Mouse (Mus musculus) midbrain, embryonic 13.5 days (tissue): ENCODE results near the gene Tuba3b. TPM values are rescaled to one million over a fixed set of nuclear protein-coding genes. Genes with fewer than 3 reads are reported as not detected.

Source experiments
- ATAC-seq: fragments of 200-750 bp; cut with Nextera tagmentation; 2 replicates; pipeline ENCODE4 v1.8.0; 2017; ENCODE audit warnings: mild to moderate bottlenecking, moderate TSS enrichment, moderate library complexity
- H3K27ac ChIP-seq: fragments of 300-500 bp; sonication (generic); 2 replicates; pipeline ENCODE4 v1.5.1; 2015; ENCODE audit warnings: inconsistent platforms, mild to moderate bottlenecking, moderate library complexity
- H3K27me3 ChIP-seq: fragments of 300-500 bp; sonication (generic); 2 replicates; pipeline ENCODE4 v1.6.1; 2015; ENCODE audit warnings: mild to moderate bottlenecking, inconsistent platforms
- H3K36me3 ChIP-seq: fragments of 300-500 bp; sonication (generic); 2 replicates; pipeline ENCODE4 v1.6.1; 2015; ENCODE audit warnings: mild to moderate bottlenecking, inconsistent platforms
- H3K4me1 ChIP-seq: fragments of 300-500 bp; sonication (generic); replicated peaks from 2 replicates; pipeline ENCODE4 v1.6.1; 2015; ENCODE audit warnings: inconsistent platforms
- H3K4me2 ChIP-seq: fragments of 300-500 bp; sonication (generic); replicated peaks from 2 replicates; pipeline ENCODE4 v1.6.1; 2015; ENCODE audit warnings: moderate library complexity, mild to moderate bottlenecking, inconsistent platforms
- H3K4me3 ChIP-seq: fragments of 300-500 bp; sonication (generic); replicated peaks from 2 replicates; pipeline ENCODE4 v1.5.1; 2015; ENCODE audit warnings: mild to moderate bottlenecking, inconsistent platforms
- H3K9ac ChIP-seq: fragments of 300-500 bp; sonication (generic); replicated peaks from 2 replicates; pipeline ENCODE4 v1.6.1; 2015; ENCODE audit warnings: mild to moderate bottlenecking, inconsistent platforms
- H3K9me3 ChIP-seq: fragments of 300-500 bp; sonication (generic); 2 replicates; pipeline ENCODE4 v1.6.1; 2016; ENCODE audit warnings: mild to moderate bottlenecking, inconsistent platforms
- WGBS: fragments of 180-500 bp; shearing (Covaris S2); methylation state at CpG from one replicate; pipeline ENCODE4 v1.1.7; 2015; 5-methylcytosine and 5-hydroxymethylcytosine counted together
- polyA plus RNA-seq: library from polyadenylated mRNA; unstranded; fragments of >200 nt; fragmentation: Nextera tagmentation; extraction: Ambion mirVana; gene quantifications from 2 replicates; pipeline ENCODE4 v1.2.1, GENCODE M21; 2015

Tuba3b gene
- polyA plus RNA-seq, 1 experiment from 2014 or later, result not detected

GRCm38 (mm10) chr6:145653626-145654025 is 38.1 kb downstream of the Tuba3b start:
- Histone ChIP-seq H3K9me3 (no peaks in the 10 kb centered on the region), H3K9ac (no peak overlapping the region), H3K4me1 (peaks cover 14% of the 10 kb centered on the region), H3K4me3 (no peak overlapping the region), H3K36me3 (no peaks in the 10 kb centered on the region), H3K27me3 (no peaks in the 10 kb centered on the region), H3K4me2 (no peak overlapping the region), H3K27ac (peak overlapping the region; percentile 5; the same call in 1 of the 2 replicates)
- 73% methylated on average over 5 of the region's 5 CpGs for WGBS
- ATAC-seq, result peak; percentile 67; the same call in 1 of the 2 replicates

DNA sequence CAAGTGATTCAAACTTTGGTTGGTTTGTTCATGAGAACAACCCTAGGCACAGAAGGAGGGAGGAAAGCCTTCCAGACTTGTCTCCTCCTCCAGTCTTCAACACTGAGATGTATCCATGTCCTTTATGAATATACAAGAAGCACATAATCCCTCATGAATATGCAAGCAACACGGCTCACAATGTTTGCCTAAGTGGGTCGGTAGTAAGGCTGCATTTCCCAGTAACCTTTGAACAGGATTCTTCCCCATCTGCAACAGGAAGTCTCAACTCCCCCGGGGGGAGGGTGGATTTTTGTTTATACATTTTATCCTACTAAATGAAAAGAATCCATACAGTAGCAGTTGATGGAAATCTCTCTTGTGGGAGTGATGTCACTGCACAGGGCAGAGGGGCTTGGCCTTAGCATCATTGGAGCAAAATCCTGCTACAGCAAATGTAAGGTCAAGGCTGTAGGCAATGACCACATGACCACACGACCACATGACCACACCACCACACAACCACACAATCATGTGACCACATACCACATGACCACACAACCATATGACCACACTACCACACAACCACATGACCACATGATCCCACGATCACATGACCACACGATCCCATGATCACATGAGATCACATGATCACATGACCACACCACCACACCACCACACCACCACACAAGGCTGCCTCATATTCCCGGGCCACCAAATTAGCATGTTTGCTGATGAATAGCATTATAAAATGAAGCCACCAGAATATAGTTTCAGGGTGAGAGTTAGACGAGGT is 38.7 kb downstream of the Tuba3b start:
- Histone ChIP-seq H3K9ac (no peak overlapping the region), H3K27me3 (no peaks in the 10 kb centered on the region), H3K4me3 (no peak overlapping the region), H3K9me3 (no peaks in the 10 kb centered on the region), H3K4me1 (peaks cover 14% of the 10 kb centered on the region), H3K4me2 (no peak overlapping the region), H3K27ac (peak overlapping the region; percentile 5; the same call in 1 of the 2 replicates), H3K36me3 (no peaks in the 10 kb centered on the region)
- peak; percentile 77 for ATAC-seq
- 67% methylated on average over 8 of the region's 8 CpGs for WGBS

DNA sequence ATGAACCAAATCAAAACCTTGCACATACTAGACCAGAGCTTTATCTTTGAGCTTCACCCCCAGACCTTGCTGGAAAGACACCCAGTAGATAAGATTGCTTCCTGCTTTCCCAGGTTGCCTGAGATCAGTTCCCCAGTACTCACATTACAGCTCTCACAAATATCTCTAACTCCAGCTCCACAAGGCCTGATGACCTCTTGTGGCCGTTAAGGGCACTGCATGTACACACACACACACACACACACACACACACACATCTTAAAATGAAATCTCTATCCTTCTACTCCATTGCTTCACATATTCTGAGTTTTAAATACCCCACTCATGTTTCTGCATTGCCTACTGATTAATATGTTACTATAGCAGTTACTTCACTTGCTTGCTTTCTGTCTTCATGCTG is 40.1 kb downstream of the Tuba3b start:
- H3K27ac ChIP-seq, result no peak overlapping the region
- 81% methylated on average over 1 of the region's 1 CpGs for WGBS
- H3K4me2 ChIP-seq, result no peak overlapping the region
- no peak overlapping the region for H3K9ac ChIP-seq
- H3K27me3 ChIP-seq, result no peaks in the 10 kb centered on the region
- H3K9me3 ChIP-seq, result no peaks in the 10 kb centered on the region
- H3K4me3 ChIP-seq, result no peak overlapping the region
- no peaks in the 10 kb centered on the region for H3K36me3 ChIP-seq
- no peak for ATAC-seq
- H3K4me1 ChIP-seq, result peaks cover 14% of the 10 kb centered on the region

DNA sequence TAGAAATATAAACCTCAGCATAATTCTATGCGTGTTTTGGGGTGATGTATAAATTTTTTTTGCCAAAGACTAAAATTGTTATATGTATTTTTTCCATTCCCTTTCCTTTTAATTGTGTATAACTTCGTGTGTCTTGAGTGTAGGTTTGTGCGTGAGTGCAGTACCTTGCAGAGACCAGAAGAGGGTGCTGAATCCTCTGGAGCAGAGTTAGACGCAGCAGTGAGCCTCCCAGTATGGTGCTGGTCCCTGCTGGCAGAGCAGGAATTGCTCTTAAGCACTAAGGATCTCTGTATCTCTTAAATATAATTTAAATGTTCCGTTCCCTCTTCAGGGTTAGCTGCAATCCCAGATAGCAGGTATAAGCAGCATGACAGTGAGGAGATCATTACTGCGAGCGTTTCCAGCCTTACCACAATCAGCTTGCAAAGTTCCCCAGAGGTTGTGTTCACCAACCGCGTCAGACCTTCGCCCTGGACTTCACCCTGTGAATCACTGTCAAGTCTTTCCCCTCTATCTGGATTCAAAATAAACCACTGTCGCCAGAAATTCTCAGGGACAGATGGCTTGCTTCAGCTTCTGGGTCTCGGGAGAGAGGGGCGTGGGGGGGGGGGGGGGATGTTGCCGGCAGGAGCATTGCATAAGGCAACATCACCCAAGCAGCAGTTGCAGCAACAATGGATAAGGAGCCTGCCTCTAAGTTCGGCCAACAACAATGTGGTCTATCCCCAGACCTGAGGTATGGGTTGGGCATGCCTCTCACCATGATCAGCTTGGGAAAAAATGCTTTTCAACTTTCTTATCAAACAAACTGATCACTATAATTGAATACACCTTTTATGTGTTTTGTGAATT is 41.4 kb downstream of the Tuba3b start:
- ATAC-seq, result no peak
- no peak overlapping the region for H3K27ac ChIP-seq
- no peaks in the 10 kb centered on the region for H3K9me3 ChIP-seq
- H3K4me1 ChIP-seq, result peaks cover 14% of the 10 kb centered on the region
- 74% methylated on average over 15 of the region's 15 CpGs for WGBS
- no peaks in the 10 kb centered on the region for H3K27me3 ChIP-seq
- H3K36me3 ChIP-seq, result no peaks in the 10 kb centered on the region
- no peak overlapping the region for H3K4me3 ChIP-seq
- no peak overlapping the region for H3K9ac ChIP-seq
- no peak overlapping the region for H3K4me2 ChIP-seq

DNA sequence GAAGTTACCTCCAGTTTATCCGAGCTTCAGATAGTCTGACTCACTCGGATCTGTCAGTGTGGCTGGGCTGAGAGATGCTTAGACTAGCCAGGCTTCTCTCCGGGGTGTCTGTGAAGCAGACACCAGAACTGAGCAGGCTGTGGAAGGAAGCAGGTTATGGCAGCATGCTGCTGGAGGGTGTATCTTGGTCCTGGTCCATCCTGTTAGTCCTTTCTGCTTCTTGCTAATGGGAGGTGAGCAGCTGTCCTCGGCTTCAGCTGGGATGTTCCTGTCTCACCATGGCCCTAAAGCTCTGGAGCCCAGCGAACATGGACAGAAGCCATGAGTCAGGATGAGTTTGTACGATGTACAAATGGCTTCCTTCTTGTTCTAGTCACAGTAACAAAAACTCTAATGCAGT is 43.6 kb downstream of the Tuba3b start:
- Histone ChIP-seq H3K4me3 (no peak overlapping the region), H3K36me3 (no peaks in the 10 kb centered on the region), H3K4me1 (peaks cover 12% of the 10 kb centered on the region), H3K4me2 (no peak overlapping the region), H3K9ac (no peak overlapping the region), H3K9me3 (no peaks in the 10 kb centered on the region), H3K27me3 (no peaks in the 10 kb centered on the region), H3K27ac (no peak overlapping the region)
- WGBS, result 81% methylated on average over 6 of the region's 6 CpGs
- ATAC-seq, result no peak

DNA sequence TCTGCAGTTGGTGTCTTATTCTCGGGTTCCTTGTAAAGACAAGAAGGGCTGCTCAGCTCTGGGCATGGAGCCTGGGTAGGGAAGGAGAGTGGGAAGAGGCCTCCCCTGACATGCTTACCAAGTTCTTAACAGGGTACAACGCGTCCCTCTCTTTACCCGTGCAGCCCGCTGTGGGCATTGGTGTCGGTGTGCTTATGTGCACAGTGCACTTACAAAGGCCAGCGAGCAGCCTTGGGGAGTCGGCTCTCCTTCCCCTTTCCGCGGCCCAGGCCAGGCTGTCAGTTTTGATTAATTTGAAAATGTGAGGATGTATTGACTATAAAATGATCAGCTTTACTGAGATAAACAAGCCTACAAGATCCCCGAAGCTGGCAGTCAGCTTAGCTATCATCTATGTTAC is 45.4 kb downstream of the Tuba3b start:
- H3K9me3 ChIP-seq, result no peaks in the 10 kb centered on the region
- no peak for ATAC-seq
- no peak overlapping the region for H3K4me2 ChIP-seq
- H3K4me3 ChIP-seq, result no peak overlapping the region
- WGBS, result 87% methylated on average over 11 of the region's 11 CpGs
- H3K9ac ChIP-seq, result no peak overlapping the region
- peaks cover 10% of the 10 kb centered on the region for H3K4me1 ChIP-seq
- no peaks in the 10 kb centered on the region for H3K27me3 ChIP-seq
- no peaks in the 10 kb centered on the region for H3K36me3 ChIP-seq
- H3K27ac ChIP-seq, result no peak overlapping the region

DNA sequence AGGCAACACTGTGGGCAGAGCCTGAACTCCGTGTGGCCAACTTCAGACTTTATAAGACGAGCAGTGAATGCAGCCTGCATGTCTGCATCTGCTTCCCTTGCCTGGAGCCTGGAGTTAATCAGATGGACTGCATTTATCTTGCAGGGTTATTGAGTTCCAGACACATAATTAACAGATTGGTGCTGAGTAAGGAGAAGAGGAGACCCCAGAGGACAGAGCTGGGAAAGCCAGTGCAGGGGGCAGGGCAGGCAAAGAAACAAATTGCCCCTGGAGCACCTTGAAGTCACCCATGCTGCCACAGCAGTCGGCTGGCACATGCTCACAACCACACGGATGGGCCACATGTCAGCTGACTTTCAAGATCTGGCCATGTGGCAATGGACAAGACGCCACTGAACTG is 48.7 kb downstream of the Tuba3b start:
- Histone ChIP-seq H3K27me3 (no peaks in the 10 kb centered on the region), H3K4me2 (no peak overlapping the region), H3K9me3 (no peaks in the 10 kb centered on the region), H3K36me3 (no peaks in the 10 kb centered on the region), H3K4me3 (no peak overlapping the region), H3K9ac (no peak overlapping the region), H3K27ac (no peak overlapping the region), H3K4me1 (peaks cover 7% of the 10 kb centered on the region; the same call in 1 of the 2 replicates)
- ATAC-seq, result no peak
- WGBS, result 70% methylated on average over 5 of the region's 5 CpGs

GRCm38 (mm10) chr6:145665751-145666150 is 50.2 kb downstream of the Tuba3b start:
- 86% methylated on average over 3 of the region's 3 CpGs for WGBS
- Histone ChIP-seq H3K4me3 (no peak overlapping the region), H3K9me3 (no peaks in the 10 kb centered on the region), H3K36me3 (no peaks in the 10 kb centered on the region), H3K9ac (no peak overlapping the region), H3K27me3 (no peaks in the 10 kb centered on the region), H3K4me2 (no peak overlapping the region), H3K27ac (no peak overlapping the region), H3K4me1 (peaks cover 7% of the 10 kb centered on the region; the same call in 1 of the 2 replicates)
- no peak for ATAC-seq

DNA sequence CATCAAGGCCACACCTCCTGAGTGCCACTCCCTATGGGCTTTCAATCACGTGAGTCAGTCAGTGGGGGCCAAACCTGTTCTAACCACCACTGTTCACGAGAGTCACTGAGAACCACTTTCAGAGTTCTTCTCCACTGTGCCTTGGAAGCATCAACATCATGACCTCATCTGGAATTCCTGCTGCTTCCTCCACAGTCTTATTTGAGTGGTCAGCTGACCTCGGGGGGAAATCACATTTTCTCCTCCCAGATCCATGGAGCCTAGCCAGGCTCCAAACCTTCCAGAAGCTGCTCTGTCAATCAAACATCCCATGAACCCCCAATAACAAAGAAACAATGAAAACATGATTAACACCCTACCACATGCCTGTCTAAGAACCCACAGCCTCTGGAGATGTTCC is 52.1 kb downstream of the Tuba3b start:
- Histone ChIP-seq H3K4me2 (no peak overlapping the region), H3K27ac (no peak overlapping the region), H3K9ac (no peak overlapping the region), H3K27me3 (no peaks in the 10 kb centered on the region), H3K9me3 (no peaks in the 10 kb centered on the region), H3K36me3 (no peaks in the 10 kb centered on the region), H3K4me3 (no peak overlapping the region), H3K4me1 (peaks cover 7% of the 10 kb centered on the region; the same call in 1 of the 2 replicates)
- 89% methylated on average over 3 of the region's 3 CpGs for WGBS
- ATAC-seq, result no peak

GRCm38 (mm10) chr6:145669596-145670071 is 54.1 kb downstream of the Tuba3b start:
- H3K36me3 ChIP-seq, result no peaks in the 10 kb centered on the region
- H3K27ac ChIP-seq, result no peak overlapping the region
- H3K9me3 ChIP-seq, result no peaks in the 10 kb centered on the region
- 66% methylated on average over 10 of the region's 10 CpGs for WGBS
- H3K4me3 ChIP-seq, result no peak overlapping the region
- no peak for ATAC-seq
- H3K9ac ChIP-seq, result no peak overlapping the region
- H3K4me2 ChIP-seq, result no peak overlapping the region
- H3K4me1 ChIP-seq, result no peaks in the 10 kb centered on the region
- no peaks in the 10 kb centered on the region for H3K27me3 ChIP-seq
